Mouse (Mus musculus) cortical plate, adult 2 months (tissue): ENCODE data around the gene Podxl. TPM values are rescaled to one million over a fixed set of nuclear protein-coding genes. Genes with fewer than 3 reads are reported as not detected.
A peak's percentile ranks its signal among the peaks of the same experiment; 100 is the strongest.
"Not testable (repeated sequence)": the region's sequence is repeated elsewhere in the genome, so short reads cannot be mapped to it uniquely, and the experiment has no call there.

Source experiments
- H3K27ac ChIP-seq: fragments of 200-500 bp; 2 replicates; pipeline ENCODE4 v1.5.1; 2012; ENCODE audit warnings: low read length, control low read depth, inconsistent platforms; ENCODE audit not compliant: insufficient read depth
- H3K4me1 ChIP-seq: fragments of 200-500 bp; 2 replicates; pipeline ENCODE4 v1.6.1; 2011; ENCODE audit warnings: low read length; ENCODE audit not compliant: control insufficient read depth, insufficient read depth
- H3K4me3 ChIP-seq: fragments of 200-500 bp; 2 replicates; pipeline ENCODE4 v1.5.1; 2011; ENCODE audit warnings: mild to moderate bottlenecking, low read length, control low read depth; ENCODE audit not compliant: insufficient read depth
- CTCF ChIP-seq: fragments of 200-500 bp; IDR thresholded peaks from 2 replicates; pipeline ENCODE4 v1.5.1; 2011; ENCODE audit warnings: mild to moderate bottlenecking, control low read depth, low read length; ENCODE audit not compliant: insufficient read depth; ENCODE audit errors: extremely low read depth
- POLR2A ChIP-seq: fragments of 200-500 bp; IDR thresholded peaks from 2 replicates; pipeline ENCODE4 v1.6.1; 2011; ENCODE audit warnings: mild to moderate bottlenecking, low read length, control low read depth; ENCODE audit not compliant: insufficient read depth; ENCODE audit errors: extremely low read depth
- polyA plus RNA-seq: library from polyadenylated mRNA; depleted of rRNA; stranded (reverse); fragments of >200 nt; gene quantifications from 2 replicates; pipeline ENCODE4 v1.2.3, GENCODE M21; 2012

Podxl gene
- polyA plus RNA-seq, 1 experiment = 24.2 TPM

DNA sequence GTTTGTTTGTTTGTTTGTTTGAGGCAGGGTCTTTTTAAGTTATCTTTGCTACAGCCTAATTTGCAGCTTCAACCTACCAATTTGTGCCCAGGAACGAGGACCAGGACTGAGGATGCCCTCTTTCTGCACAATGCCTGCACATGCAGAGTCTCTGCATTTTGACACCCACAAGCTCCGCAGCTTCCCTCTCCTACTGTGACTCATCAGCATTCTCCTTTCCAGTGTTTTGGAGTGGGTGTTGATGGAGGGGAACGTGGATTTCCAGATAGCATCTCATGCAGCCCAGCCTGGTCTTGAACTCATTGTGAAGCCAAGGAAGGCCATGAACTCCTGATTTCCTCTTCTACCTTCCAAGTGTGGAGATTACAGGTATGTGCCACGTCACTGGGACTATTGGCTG lies 11.3 kb upstream of the Podxl start:
- TF ChIP-seq CTCF (no peak), POLR2A (no peak)
- Histone ChIP-seq H3K27ac (peak overlapping the region; percentile 36; the same call in 1 of the 2 replicates), H3K4me1 (0 out of 2 replicates have a peak, but pooled peaks cover 2% of the 10 kb centered on the region), H3K4me3 (no peak overlapping the region)

DNA sequence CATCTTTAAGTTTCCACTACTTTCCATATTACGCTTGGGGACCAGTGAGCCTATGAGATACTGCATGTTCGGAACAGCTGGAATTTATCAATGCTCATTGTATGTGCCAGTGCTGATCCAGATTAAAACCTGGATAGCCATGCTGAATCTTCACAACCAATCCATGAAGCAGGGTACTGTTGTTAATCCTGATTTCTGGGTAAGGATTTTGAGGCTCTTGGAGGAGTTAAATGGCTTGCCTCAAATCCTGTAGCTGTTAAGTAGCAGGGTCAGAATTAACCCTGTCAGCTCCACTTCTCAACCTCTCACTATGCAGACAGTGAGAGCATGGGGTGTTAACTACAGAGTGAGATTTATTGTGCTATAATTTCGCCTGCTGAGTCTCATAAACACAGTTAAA lies 7.7 kb upstream of the Podxl start:
- H3K4me1 ChIP-seq = peaks cover 4% of the 10 kb centered on the region
- H3K27ac ChIP-seq = no peak overlapping the region
- no peak overlapping the region for H3K4me3 ChIP-seq
- TF ChIP-seq CTCF = no peak
- no peak for TF ChIP-seq POLR2A

DNA sequence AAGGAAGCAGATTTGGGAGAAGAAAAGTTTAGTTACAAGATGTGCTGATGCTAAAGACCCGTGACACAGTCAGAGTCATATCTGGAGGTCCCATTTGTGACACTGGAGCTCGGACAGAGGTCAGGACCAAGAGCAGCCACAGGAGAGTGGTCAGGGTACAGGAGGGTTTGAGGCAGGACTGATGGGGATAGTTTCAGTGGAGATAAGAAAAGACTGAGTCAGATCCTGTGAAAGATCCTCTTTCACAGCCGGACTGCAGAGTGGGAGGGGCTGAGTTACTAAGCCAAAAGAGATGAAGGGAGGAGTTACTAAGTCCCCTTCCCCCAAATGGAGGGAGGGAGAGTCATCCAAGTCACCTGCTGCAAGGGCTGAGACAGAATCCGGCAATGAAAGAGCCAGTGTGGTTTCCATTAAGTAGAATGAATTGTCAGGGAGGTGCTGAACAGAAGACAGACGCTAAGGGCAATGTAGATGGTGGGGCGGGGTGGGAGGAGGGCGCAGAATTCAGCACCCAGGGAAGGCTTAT lies 4.4 kb upstream of the Podxl start:
- Histone ChIP-seq H3K4me1 (peaks cover 4% of the 10 kb centered on the region), H3K27ac (no peak overlapping the region), H3K4me3 (no peak overlapping the region)
- TF ChIP-seq POLR2A (no peak), CTCF (no peak)

DNA sequence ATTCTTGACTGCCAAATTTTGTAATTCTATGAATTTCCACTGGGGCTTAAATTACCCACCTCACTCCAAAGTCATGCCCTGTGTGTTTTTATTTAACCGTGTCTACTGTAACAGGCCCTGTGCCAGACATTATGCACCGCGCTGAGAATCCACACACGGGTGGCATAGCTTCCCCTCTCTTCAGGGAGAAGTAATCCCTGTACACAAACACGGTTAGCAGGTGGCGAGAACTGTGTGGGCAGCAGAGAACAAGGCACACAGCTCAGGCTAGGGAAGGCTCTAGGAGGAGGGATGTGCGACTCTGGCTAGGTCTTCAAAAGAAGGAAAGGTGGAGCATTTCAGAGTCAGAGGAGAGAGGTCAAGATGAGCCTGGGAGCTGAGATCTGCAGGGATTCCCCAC lies 3.4 kb upstream of the Podxl start:
- TF ChIP-seq CTCF (no peak), POLR2A (no peak)
- Histone ChIP-seq H3K4me3 (no peak overlapping the region), H3K4me1 (peaks cover 4% of the 10 kb centered on the region), H3K27ac (no peak overlapping the region)

DNA sequence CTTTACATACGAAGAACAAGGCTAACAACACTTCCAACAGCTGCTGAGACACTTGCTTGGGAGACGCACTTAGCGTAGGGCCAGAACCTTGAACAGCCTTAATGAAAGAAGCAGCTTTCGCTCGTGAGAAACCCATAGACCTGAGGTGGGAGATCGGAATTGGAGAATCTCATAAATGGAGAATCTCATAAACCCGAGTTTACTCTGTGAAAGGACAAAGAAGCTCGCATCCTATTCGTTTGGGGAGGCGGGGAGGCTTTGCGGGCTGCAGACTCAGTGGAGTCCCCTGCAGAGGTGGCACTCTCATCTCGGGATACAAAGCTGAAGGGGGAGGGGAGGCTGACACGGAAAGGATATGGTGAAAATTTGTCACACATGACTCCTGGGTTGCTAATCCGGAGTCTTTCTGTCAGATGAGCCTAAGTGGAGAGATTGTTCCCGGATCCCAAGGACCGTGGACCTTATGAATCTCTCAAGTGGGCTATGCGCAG lies 1.2 kb upstream of the Podxl start:
- Histone ChIP-seq H3K4me3 (no peak overlapping the region), H3K4me1 (peaks cover 4% of the 10 kb centered on the region), H3K27ac (no peak overlapping the region)
- TF ChIP-seq CTCF (no peak), POLR2A (no peak)

DNA sequence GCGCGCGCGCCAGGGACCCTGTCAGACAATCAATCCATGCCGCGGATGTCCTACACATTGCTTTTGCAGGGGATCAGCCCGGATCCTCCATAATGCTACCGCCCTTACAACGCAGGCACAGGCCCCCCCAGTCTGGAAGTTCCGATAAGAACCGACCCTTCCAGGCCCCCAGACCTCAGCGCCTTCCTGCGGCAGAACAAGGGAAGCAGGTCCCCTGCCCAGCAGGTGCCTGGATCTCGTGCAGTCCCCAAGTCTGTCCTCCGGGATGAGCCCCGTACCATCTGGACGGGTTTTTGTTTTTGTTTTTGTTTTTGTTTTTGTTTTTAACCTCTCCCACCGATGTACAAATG lies 376 bp upstream of the Podxl start:
- Histone ChIP-seq H3K4me3 (peak overlapping the region; percentile 48), H3K4me1 (peaks cover 4% of the 10 kb centered on the region), H3K27ac (peak overlapping the region; percentile 23; the same call in 1 of the 2 replicates)
- no peak for TF ChIP-seq POLR2A
- no peak for TF ChIP-seq CTCF

GRCm38 (mm10) chr6:31562371-31563080 lies 1.3 kb downstream of the Podxl start:
- no peak for TF ChIP-seq POLR2A
- no peak for TF ChIP-seq CTCF
- Histone ChIP-seq H3K4me1 (peaks cover 4% of the 10 kb centered on the region), H3K27ac (peak overlapping the region; percentile 25), H3K4me3 (peak overlapping the region; percentile 48)

DNA sequence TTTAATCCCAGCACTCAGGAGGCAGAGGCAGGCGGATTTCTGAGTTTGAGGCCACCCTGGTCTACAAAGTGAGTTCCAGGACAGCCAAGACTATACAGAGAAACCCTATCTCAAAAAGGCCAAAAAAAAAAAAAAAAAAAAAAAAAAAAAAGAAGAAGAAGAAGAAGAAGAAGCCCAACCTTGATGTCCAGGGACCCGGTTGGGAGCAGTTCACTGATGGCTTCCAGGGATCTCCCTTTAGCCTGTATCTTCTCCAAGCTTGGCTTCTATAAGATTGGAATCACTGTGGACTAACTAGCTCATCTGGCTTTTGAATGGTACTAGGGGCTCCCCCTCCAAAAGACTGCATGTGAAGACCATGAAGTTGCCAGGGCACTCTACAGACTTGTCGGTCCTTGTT lies 1.8 kb downstream of the Podxl start:
- H3K4me3 ChIP-seq = peak overlapping the region; percentile 48
- not testable (repeated sequence) for H3K27ac ChIP-seq, H3K4me1 ChIP-seq

- TF ChIP-seq CTCF (no peak), POLR2A (no peak)
- Histone ChIP-seq H3K4me1 (0 out of 2 replicates have a peak, but pooled peaks cover 2% of the 10 kb centered on the region), H3K4me3 (no peak overlapping the region), H3K27ac (no peak overlapping the region)
Measured at GRCm38 (mm10) chr6:31560138-31560959, 3.4 kb downstream of the Podxl start.

- Histone ChIP-seq H3K27ac (no peak overlapping the region), H3K4me3 (no peak overlapping the region), H3K4me1 (no peaks in the 10 kb centered on the region)
- TF ChIP-seq POLR2A (no peak), CTCF (no peak)
Measured at GRCm38 (mm10) chr6:31556460-31557100, 7.2 kb downstream of the Podxl start.
